Mouse (Mus musculus) CH12.LX (cell line): ENCODE data around the gene Ppp6r3. TPM values are rescaled to one million over a fixed set of nuclear protein-coding genes. Genes with fewer than 3 reads are reported as not detected.

Experiments used
- DNase-seq: peaks from one replicate; pipeline ENCODE4 v3.0.0-alpha.2; 2013; ENCODE audit errors: extremely low read depth
- H3K27ac ChIP-seq: 2 replicates; pipeline ENCODE4 v1.5.1; 2012; ENCODE audit warnings: low read depth, mild to moderate bottlenecking, control low read depth, moderate library complexity; ENCODE audit not compliant: insufficient read depth
- H3K27me3 ChIP-seq: replicated peaks from 2 replicates; pipeline ENCODE3; 2012; ENCODE audit warnings: inconsistent platforms
- H3K36me3 ChIP-seq, 2 experiments: replicated peaks in 1 of 2; 2 replicates each; pipeline versions ENCODE3 to v1.6.1; 2012; ENCODE audit warnings: inconsistent platforms in 1 of 2, low read length in 1 of 2, mild to moderate bottlenecking in 1 of 2, mixed read lengths in 1 of 2, moderate library complexity in 1 of 2; ENCODE audit not compliant: control insufficient read depth in 1 of 2, insufficient read depth in 1 of 2
- H3K4me1 ChIP-seq, 2 experiments: 2 replicates each; pipeline ENCODE4 v1.6.1; 2012; ENCODE audit warnings: inconsistent platforms in 1 of 2, moderate library complexity in 1 of 2; ENCODE audit not compliant: insufficient read depth in 2 of 2, control insufficient read depth in 1 of 2
- H3K4me2 ChIP-seq: 2 replicates; pipeline ENCODE4 v1.6.1; 2012; ENCODE audit warnings: low read depth, mild to moderate bottlenecking, control low read depth; ENCODE audit not compliant: poor library complexity, insufficient read depth, severe bottlenecking
- H3K4me3 ChIP-seq, 3 experiments: fragments of 150-350 bp in 1 of 3; sonication (generic) in 1 of 3; replicated peaks in 1 of 3; 2 replicates each; pipeline versions ENCODE3 to v1.5.1; 2011 to 2012; ENCODE audit warnings: low read depth in 2 of 3, low read length in 2 of 3, mild to moderate bottlenecking in 2 of 3, moderate library complexity in 2 of 3, control low read depth in 1 of 3, improper control_type of control experiment in 1 of 3, inconsistent platforms in 1 of 3, mixed read lengths in 1 of 3; ENCODE audit not compliant: poor library complexity in 1 of 3
- H3K79me2 ChIP-seq: replicated peaks from 2 replicates; pipeline ENCODE4 v1.6.1; 2012; ENCODE audit warnings: mild to moderate bottlenecking, moderate library complexity; ENCODE audit not compliant: control insufficient read depth, poor library complexity, insufficient read depth, severe bottlenecking; ENCODE audit errors: extremely low read depth
- H3K9ac ChIP-seq: 2 replicates; pipeline ENCODE4 v1.6.1; 2012; ENCODE audit warnings: low read depth, mild to moderate bottlenecking, control low read depth, moderate library complexity; ENCODE audit not compliant: insufficient read depth
- H3K9me3 ChIP-seq: replicated peaks from 2 replicates; pipeline ENCODE3; 2012; ENCODE audit warnings: low read length, inconsistent platforms, mixed read lengths
- CHD2 ChIP-seq: IDR thresholded peaks from 2 replicates; pipeline ENCODE4 v1.6.1; 2011; ENCODE audit warnings: low read length, improper control_type of control experiment
- CTCF ChIP-seq, 2 experiments: IDR thresholded peaks in 1 of 2; conservative IDR thresholded peaks in 1 of 2; 2 replicates each; pipeline ENCODE4 v1.5.1; 2011 to 2012; ENCODE audit warnings: low read depth in 2 of 2, low read length in 2 of 2, improper control_type of control experiment in 1 of 2, inconsistent platforms in 1 of 2, mild to moderate bottlenecking in 1 of 2, moderate library complexity in 1 of 2
- E2F4 ChIP-seq: IDR thresholded peaks from 2 replicates; pipeline ENCODE4 v1.6.1; 2011; ENCODE audit warnings: low read depth, low read length, improper control_type of control experiment; ENCODE audit not compliant: insufficient replicate concordance
- GABPA ChIP-seq: IDR thresholded peaks from 2 replicates; pipeline ENCODE4 v1.6.1; 2012; ENCODE audit warnings: low read depth, low read length, improper control_type of control experiment, inconsistent platforms; ENCODE audit not compliant: insufficient replicate concordance
- IRF4 ChIP-seq: IDR thresholded peaks from 2 replicates; pipeline ENCODE4 v1.6.1; 2014; ENCODE audit warnings: low read depth, mild to moderate bottlenecking, inconsistent platforms, low read length, improper control_type of control experiment
- JUND ChIP-seq: conservative IDR thresholded peaks from 2 replicates; pipeline ENCODE4 v1.6.1; 2011; ENCODE audit warnings: low read depth, low read length, improper control_type of control experiment
- MEF2A ChIP-seq: IDR thresholded peaks from 2 replicates; pipeline ENCODE4 v1.6.1; 2014; ENCODE audit warnings: low read depth, mild to moderate bottlenecking, inconsistent platforms, low read length, improper control_type of control experiment, borderline replicate concordance
- MXI1 ChIP-seq: IDR thresholded peaks from 2 replicates; pipeline ENCODE4 v1.6.1; 2011; ENCODE audit warnings: mild to moderate bottlenecking, low read depth, low read length, improper control_type of control experiment
- MYC ChIP-seq: IDR thresholded peaks from 2 replicates; pipeline ENCODE4 v1.6.1; 2011; ENCODE audit warnings: low read depth, mild to moderate bottlenecking, improper control_type of control experiment, low read length
- PAX5 ChIP-seq: IDR thresholded peaks from 2 replicates; pipeline ENCODE4 v1.6.1; 2012; ENCODE audit warnings: low read length, inconsistent platforms, mixed read lengths
- POLR2A ChIP-seq: IDR thresholded peaks from 2 replicates; pipeline ENCODE4 v1.6.1; 2011; ENCODE audit warnings: low read depth, mild to moderate bottlenecking, improper control_type of control experiment, low read length
- POLR2AphosphoS2 ChIP-seq: IDR thresholded peaks from 2 replicates; pipeline ENCODE4 v1.6.1; 2011; ENCODE audit warnings: low read depth, low read length, improper control_type of control experiment
- RAD21 ChIP-seq: IDR thresholded peaks from 2 replicates; pipeline ENCODE4 v1.6.1; 2011; ENCODE audit warnings: low read depth, mild to moderate bottlenecking, low read length, improper control_type of control experiment, moderate library complexity
- TCF12 ChIP-seq: IDR thresholded peaks from 2 replicates; pipeline ENCODE4 v1.6.1; 2014; ENCODE audit warnings: low read depth, mild to moderate bottlenecking, inconsistent platforms, low read length, improper control_type of control experiment
- UBTF ChIP-seq: IDR thresholded peaks from 2 replicates; pipeline ENCODE4 v1.6.1; 2012; ENCODE audit warnings: low read depth, mild to moderate bottlenecking, inconsistent platforms, low read length, improper control_type of control experiment, moderate library complexity
- USF2 ChIP-seq: conservative IDR thresholded peaks from 2 replicates; pipeline ENCODE4 v1.6.1; 2011; ENCODE audit warnings: low read depth, low read length, improper control_type of control experiment
- ZKSCAN1 ChIP-seq: IDR thresholded peaks from 2 replicates; pipeline ENCODE4 v1.6.1; 2012; ENCODE audit warnings: low read depth, inconsistent platforms, low read length, improper control_type of control experiment, borderline replicate concordance
- ZMIZ1 ChIP-seq: IDR thresholded peaks from 2 replicates; pipeline ENCODE4 v1.6.1; 2012; ENCODE audit warnings: low read depth, mild to moderate bottlenecking, inconsistent platforms, low read length, improper control_type of control experiment
- dilution Hi-C: fragments of 300-500 bp; cut with MboI; formaldehyde crosslinking; loops from 2 replicates; pipeline ENCODE4 v1.14.3; 2020; ENCODE audit warnings: low sequenced_read_pairs; ENCODE audit not compliant: extremely low pct_unique_long_range_greater_than_20kb, extremely low pct_ligation_motif_present
- in situ Hi-C: fragments of 300-500 bp; cut with MboI; formaldehyde crosslinking; loops from 3 replicates; pipeline ENCODE4 v1.14.3; 2019; ENCODE audit warnings: low sequenced_read_pairs, low pct_ligation_motif_present, low pct_unique_long_range_greater_than_20kb, mixed read lengths
- polyA plus RNA-seq: library from polyadenylated mRNA; unstranded; fragments of >175 nt; gene quantifications from 2 replicates; pipeline ENCODE4 v1.2.1, GENCODE M21; 2012; ENCODE audit warnings: low read depth; ENCODE audit not compliant: insufficient read length
- total RNA-seq, 2 experiments: library from RNA; depleted of rRNA; stranded (reverse); fragments of 300-350 nt in 1 of 2; fragments of >200 nt in 1 of 2; gene quantifications; 2 replicates each; pipeline ENCODE4 v1.2.3; 2012 to 2014

Ppp6r3 gene
- total and polyA plus RNA-seq, 3 experiments: 68.5 to 94.6 (median 72.3) TPM

- H3K27me3 ChIP-seq: no peaks in the 10 kb centered on the region
- H3K4me2 ChIP-seq: no peak overlapping the region
- DNase-seq: no peak
- H3K9me3 ChIP-seq: peaks cover 2% of the 10 kb centered on the region
- H3K4me3 ChIP-seq: no peak overlapping the region
- H3K36me3 ChIP-seq: no peaks in the 10 kb centered on the region
- no peak overlapping the region for H3K27ac ChIP-seq
- H3K4me1 ChIP-seq: peaks cover 0 to 32% of the 10 kb centered on the region in 2 experiments; a peak in 2 of 4 replicates
- peaks cover 25% of the 10 kb centered on the region for H3K79me2 ChIP-seq
- dilution Hi-C loops: no loop called here
- no peak for TF ChIP-seq ZMIZ1
- no peak for TF ChIP-seq MYC
- TF ChIP-seq PAX5: no peak
- no peak for TF ChIP-seq UBTF
- no peak for TF ChIP-seq E2F4
- no peak for TF ChIP-seq MXI1
- no peak for TF ChIP-seq MEF2A
- no peak for TF ChIP-seq CHD2
- TF ChIP-seq TCF12: no peak
- TF ChIP-seq CTCF (conservative IDR thresholded peaks at IDR 0.05 in 1 of 2, IDR thresholded peaks at IDR 0.05 in 1 of 2; ENCODE audit: low read depth in 2 of 2, low read length in 2 of 2): no peak
- in situ Hi-C loops: no loop called here
- no peak overlapping the region for H3K9ac ChIP-seq
Observed at GRCm38 (mm10) chr19:3577911-3578290, 2.4 kb upstream of the Ppp6r3 start.

DNA sequence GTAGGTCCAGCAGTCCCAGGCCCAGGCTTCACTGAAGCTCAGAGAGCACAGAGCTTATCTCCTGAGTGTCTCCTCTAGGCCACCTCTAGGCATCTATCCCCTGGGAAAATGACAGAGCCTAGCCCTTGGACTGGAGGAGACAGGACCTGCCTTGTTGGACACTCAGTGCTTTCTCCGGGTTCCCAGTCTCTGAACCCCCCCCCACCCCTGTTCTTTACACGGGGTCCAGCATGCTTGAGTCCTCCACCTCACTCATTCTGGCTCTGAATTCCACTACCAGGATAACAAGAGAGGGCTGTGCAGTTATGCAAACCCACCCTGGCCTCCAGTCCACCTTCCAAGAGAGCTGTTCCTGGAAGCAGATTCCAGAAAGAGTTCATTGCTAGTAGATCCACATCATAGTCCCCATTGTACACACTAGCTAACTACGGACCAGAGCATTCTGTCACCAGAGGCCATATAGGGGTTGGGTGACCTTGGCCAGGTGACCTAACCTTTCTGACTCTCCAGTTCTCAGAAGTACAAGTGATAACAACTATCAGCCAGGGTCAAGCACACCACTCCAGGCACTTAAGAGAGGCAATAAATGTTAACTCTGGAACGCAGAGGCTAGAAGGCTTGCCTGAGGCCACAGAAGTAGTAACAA is 1.8 kb upstream of the Ppp6r3 start:
- H3K27me3 ChIP-seq: no peaks in the 10 kb centered on the region
- H3K4me2 ChIP-seq: no peak overlapping the region
- no peak overlapping the region for H3K4me3 ChIP-seq
- no peak for TF ChIP-seq POLR2A
- TF ChIP-seq MYC: no peak
- TF ChIP-seq ZKSCAN1: no peak
- no peak for TF ChIP-seq IRF4
- no peak for TF ChIP-seq JUND
- TF ChIP-seq GABPA: no peak
- no peak for TF ChIP-seq CHD2
- TF ChIP-seq USF2: no peak
- TF ChIP-seq CTCF (conservative IDR thresholded peaks at IDR 0.05 in 1 of 2, IDR thresholded peaks at IDR 0.05 in 1 of 2; ENCODE audit: low read depth in 2 of 2, low read length in 2 of 2): no peak
- TF ChIP-seq RAD21: no peak
- TF ChIP-seq POLR2AphosphoS2: no peak
- TF ChIP-seq MXI1: no peak
- no peak overlapping the region for H3K27ac ChIP-seq
- no peak for DNase-seq
- in situ Hi-C loops (no loop called here), dilution Hi-C loops (no loop called here)
- peaks cover 0 to 33% of the 10 kb centered on the region in 2 experiments; a peak in 2 of 4 replicates for H3K4me1 ChIP-seq
- H3K9ac ChIP-seq: no peak overlapping the region
- peaks cover 2% of the 10 kb centered on the region for H3K9me3 ChIP-seq
- H3K36me3 ChIP-seq: peaks cover 0 to under 1% of the 10 kb centered on the region in 2 experiments
- H3K79me2 ChIP-seq: peaks cover 29% of the 10 kb centered on the region
